Mouse (Mus musculus) frontal cortex, adult 2 months (tissue): ENCODE measurements around the gene Peak1. TPM values are rescaled to one million over a fixed set of nuclear protein-coding genes. Genes with fewer than 3 reads are reported as not detected.

Experiments
- DNase-seq, 2 experiments: peaks; one replicate each; pipeline ENCODE4 v3.0.0; 2022; ENCODE audit warnings: low spot score in 1 of 2; ENCODE audit errors: extremely low spot score in 1 of 2
- polyA plus RNA-seq: library from polyadenylated mRNA; depleted of rRNA; stranded (reverse); fragments of >200 nt; gene quantifications from 2 replicates; pipeline ENCODE4 v1.2.3, GENCODE M21; 2012; rRNA removed

The Peak1 gene
- polyA plus RNA-seq, 1 experiment: 13.9 TPM

GRCm38 (mm10) chr9:56152482-56153007 lies 265.3 kb downstream of the Peak1 start:
- DNase-seq: no peak

- DNase-seq: peak in 1 of 2 experiments; percentile 69
Observed at GRCm38 (mm10) chr9:56151745-56152481, 266.0 kb downstream of the Peak1 start.

Other genes starting within 250 kb of the Peak1 start
- 62.4 and 64.2 TPM in 2 replicates for gene Hmg20a, start 542 bp upstream of the Peak1 start, polyA plus RNA-seq